Mouse (Mus musculus) MEL (cell line): ENCODE measurements at regions not wholly inside any gene's neighbourhood (a gene's known extent, or its start where the extent isn't known, plus 50 kb on each side); places are given as distances from the start of the nearest gene placed in this dataset.

Source experiments
- CHD2 ChIP-seq: IDR thresholded peaks from 2 replicates; pipeline ENCODE4 v1.6.1; 2011; ENCODE audit warnings: low read length, improper control_type of control experiment
- CTCF ChIP-seq, 3 experiments: IDR thresholded peaks in 2 of 3; conservative IDR thresholded peaks in 1 of 3; 2 replicates each; pipeline ENCODE4 v1.5.1; 2011 to 2012; ENCODE audit warnings: low read length in 3 of 3, low read depth in 2 of 3, mild to moderate bottlenecking in 2 of 3, improper control_type of control experiment in 1 of 3, inconsistent platforms in 1 of 3, mixed read lengths in 1 of 3, moderate library complexity in 1 of 3; ENCODE audit not compliant: control insufficient read depth in 1 of 3, insufficient read depth in 1 of 3, poor library complexity in 1 of 3, severe bottlenecking in 1 of 3
- EP300 ChIP-seq, 2 experiments: IDR thresholded peaks; 2 replicates each; pipeline ENCODE4 v1.6.1; 2011; ENCODE audit warnings: improper control_type of control experiment in 2 of 2, low read length in 2 of 2, low read depth in 1 of 2, mild to moderate bottlenecking in 1 of 2
- GABPA ChIP-seq: IDR thresholded peaks from 2 replicates; pipeline ENCODE4 v1.6.1; 2012; ENCODE audit warnings: low read depth, mild to moderate bottlenecking, inconsistent platforms, low read length, improper control_type of control experiment, moderate library complexity
- MAFK ChIP-seq: IDR thresholded peaks from 2 replicates; pipeline ENCODE4 v1.6.1; 2011; ENCODE audit warnings: low read depth, mild to moderate bottlenecking, low read length, improper control_type of control experiment, borderline replicate concordance
- MEF2A ChIP-seq: IDR thresholded peaks from 2 replicates; pipeline ENCODE4 v1.6.1; 2014; ENCODE audit warnings: low read depth, mild to moderate bottlenecking, inconsistent platforms, low read length, improper control_type of control experiment; ENCODE audit not compliant: poor library complexity, insufficient replicate concordance, severe bottlenecking; ENCODE audit errors: extremely low read depth
- POLR2A ChIP-seq, 2 experiments: IDR thresholded peaks; 2 replicates each; pipeline ENCODE4 v1.6.1; 2011 to 2012; ENCODE audit warnings: low read length in 2 of 2, mild to moderate bottlenecking in 2 of 2, control low read depth in 1 of 2, improper control_type of control experiment in 1 of 2, low read depth in 1 of 2, moderate library complexity in 1 of 2; ENCODE audit not compliant: control insufficient read depth in 1 of 2, insufficient read depth in 1 of 2, poor library complexity in 1 of 2
- POLR2AphosphoS5 ChIP-seq: IDR thresholded peaks from 2 replicates; pipeline ENCODE4 v1.6.1; 2012; ENCODE audit warnings: low read depth, borderline replicate concordance, mild to moderate bottlenecking, inconsistent platforms, low read length, moderate library complexity, mixed read lengths
- RAD21 ChIP-seq: IDR thresholded peaks from 2 replicates; pipeline ENCODE4 v1.6.1; 2011; ENCODE audit warnings: mild to moderate bottlenecking, low read depth, low read length, improper control_type of control experiment
- SMC3 ChIP-seq: IDR thresholded peaks from 2 replicates; pipeline ENCODE4 v1.6.1; 2011; ENCODE audit warnings: low read depth, low read length, improper control_type of control experiment
- TAL1 ChIP-seq: IDR thresholded peaks from 2 replicates; pipeline ENCODE4 v1.6.1; 2012; ENCODE audit warnings: mild to moderate bottlenecking, inconsistent platforms, low read length, moderate library complexity, mixed read lengths
- USF1 ChIP-seq: IDR thresholded peaks from 2 replicates; pipeline ENCODE4 v1.6.1; 2014; ENCODE audit warnings: low read depth, mild to moderate bottlenecking, inconsistent platforms, low read length, improper control_type of control experiment, moderate library complexity

DNA sequence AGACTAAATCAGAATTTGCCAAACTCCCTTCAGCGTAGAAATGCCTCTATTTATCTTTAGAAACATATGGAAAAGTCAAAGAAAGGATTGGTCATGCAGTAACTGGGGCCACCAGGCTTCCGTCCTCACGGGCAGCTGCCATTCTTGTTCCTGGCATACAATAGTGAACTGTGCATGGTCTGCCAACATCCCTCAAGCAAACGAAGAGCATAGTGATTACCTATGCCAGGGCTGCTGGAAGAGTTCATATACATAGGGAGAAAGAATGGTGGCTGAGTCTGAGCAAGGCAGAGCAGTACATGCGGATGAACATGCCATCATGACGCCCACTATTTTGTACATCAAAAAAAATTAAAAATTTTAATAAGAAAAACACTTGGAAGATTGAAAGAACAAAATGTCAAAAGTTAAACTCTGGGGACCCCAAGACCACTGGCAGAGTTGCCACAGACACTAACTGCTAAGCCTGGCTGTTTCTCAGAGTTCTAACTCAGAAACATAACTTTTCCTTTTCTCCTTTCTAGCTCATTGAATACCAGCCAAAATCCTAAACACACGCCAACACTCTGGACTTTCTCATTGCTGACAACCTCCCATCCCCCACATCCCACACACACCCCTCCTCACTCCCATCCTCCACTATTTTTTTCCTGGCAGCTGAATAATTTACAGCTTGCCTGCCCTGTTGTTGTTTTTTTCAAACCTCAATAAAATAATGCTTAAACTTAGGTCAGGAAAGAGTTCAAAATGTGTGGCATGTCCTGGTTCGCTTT lies 989.1 kb downstream of the 4930447A16Rik start:
- TF ChIP-seq POLR2A (IDR thresholded peaks at IDR 0.05; ENCODE audit: control insufficient read depth in 1 of 2, insufficient read depth in 1 of 2, low read depth in 1 of 2, low read length in 2 of 2, poor library complexity in 1 of 2) (no peak), MEF2A (no peak), CHD2 (no peak), USF1 (no peak), GABPA (no peak), RAD21 (no peak), POLR2AphosphoS5 (no peak), CTCF (IDR thresholded peaks at IDR 0.05 in 2 of 3, conservative IDR thresholded peaks at IDR 0.05 in 1 of 3; ENCODE audit: control insufficient read depth in 1 of 3, insufficient read depth in 1 of 3, low read depth in 2 of 3, low read length in 3 of 3, poor library complexity in 1 of 3, severe bottlenecking in 1 of 3) (no peak), SMC3 (no peak), TAL1 (no peak), MAFK (no peak), EP300 (IDR thresholded peaks at IDR 0.05; ENCODE audit: low read depth in 1 of 2, low read length in 2 of 2) (no peak)
